Mouse (Mus musculus): Measurements from ENCODE around the gene Hsd17b13.
A peak's percentile ranks its signal among the peaks of the same experiment; 100 is the strongest.

Hsd17b13 gene

GRCm38 (mm10) chr5:103923101-103923500 is 54.1 kb downstream of the Hsd17b13 start:
- DNase-seq = no peak

DNA sequence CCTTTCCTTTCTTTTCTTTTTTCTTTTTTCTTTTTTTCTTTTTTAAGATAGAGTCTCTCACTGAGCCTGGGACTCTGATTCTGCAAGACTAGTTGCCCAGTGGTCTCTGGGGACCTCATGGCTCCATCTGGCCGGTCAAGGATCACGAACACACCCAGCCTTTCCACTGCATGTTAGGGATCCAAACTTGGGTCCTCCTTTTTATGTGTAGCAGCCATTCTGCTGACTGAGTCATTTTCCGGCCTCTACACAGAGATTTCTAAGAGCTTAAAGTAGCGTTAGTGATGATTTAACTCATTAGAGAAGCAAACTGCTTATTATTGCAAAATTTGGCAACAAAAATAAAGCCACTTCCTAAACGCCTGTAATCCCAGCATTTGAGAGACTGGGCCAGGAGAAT is 54.8 kb downstream of the Hsd17b13 start:
- peak; percentile 17 for DNase-seq

GRCm38 (mm10) chr5:103919497-103919896 is 57.7 kb downstream of the Hsd17b13 start:
- no peak for DNase-seq

DNA sequence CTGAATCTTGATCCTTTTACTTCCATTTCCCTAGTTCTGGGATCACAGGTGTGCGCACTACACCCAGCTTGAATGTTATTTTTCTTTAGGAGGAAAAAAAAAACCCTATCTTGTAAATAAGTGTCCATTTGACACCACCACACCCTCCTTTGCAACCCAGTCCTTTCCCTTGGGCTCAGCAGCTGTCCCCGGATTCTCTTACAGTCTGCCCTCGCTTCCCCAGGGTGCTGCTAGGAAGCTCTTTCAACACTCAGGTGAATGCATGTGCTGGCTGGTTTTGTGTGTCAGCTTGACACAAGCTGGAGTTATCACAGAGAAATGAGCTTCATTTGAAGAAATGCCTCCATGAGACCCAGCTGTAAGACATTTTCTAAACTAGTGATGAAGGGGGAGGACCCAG is 59.0 kb downstream of the Hsd17b13 start:
- no peak for DNase-seq

DNA sequence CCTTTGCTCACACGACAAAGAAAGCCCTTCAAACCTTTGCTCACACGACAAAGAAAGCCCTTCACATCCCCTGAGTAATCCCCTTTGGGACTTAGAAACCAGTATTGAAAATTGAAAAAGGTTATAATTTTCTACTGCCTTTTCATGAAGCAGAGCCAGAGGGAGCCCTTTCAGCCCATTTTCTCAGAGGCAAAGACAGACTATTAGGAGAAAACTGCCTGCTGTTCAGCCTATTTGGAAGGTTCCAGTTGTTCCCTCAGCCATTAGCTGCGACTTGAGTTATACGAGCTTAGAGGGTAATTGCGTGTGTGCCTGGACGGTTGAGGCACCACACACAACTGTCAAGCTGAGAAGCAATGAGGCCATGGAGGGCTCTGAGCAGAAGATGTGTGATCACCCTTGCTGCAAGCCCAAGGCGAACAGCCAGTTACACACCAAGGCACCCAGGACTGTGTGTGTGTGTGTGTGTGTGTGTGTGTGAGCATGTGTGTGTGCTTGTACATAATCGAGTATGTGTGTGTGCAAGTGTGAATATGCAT is 59.8 kb downstream of the Hsd17b13 start:
- no peak for DNase-seq

GRCm38 (mm10) chr5:103916595-103917356 is 60.4 kb downstream of the Hsd17b13 start:
- no peak for DNase-seq

- no peak for DNase-seq
These were observed 62.6 kb downstream of the Hsd17b13 start for GRCm38 (mm10) chr5:103914335-103915226.

- DNase-seq = no peak
These were observed 64.1 kb downstream of the Hsd17b13 start for GRCm38 (mm10) chr5:103913150-103913549.

DNA sequence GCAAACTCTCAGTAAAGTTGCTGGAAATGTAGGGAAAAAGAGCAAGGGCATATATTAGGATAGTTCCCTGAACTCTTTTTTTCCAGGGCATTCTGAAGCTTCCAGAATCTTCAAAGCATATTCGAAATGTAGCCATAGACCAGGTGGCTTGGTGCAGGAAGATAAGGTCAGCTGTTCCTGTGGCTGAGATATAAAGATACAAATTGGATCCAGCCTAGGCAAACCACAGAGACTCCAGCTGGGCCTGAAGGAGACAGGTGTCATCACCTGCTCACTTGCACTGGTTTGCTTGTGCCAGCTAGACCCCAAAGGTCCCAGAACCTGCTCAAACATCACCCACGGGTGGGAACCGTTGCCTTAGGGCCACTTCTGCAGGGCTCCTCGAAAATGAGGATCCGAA is 65.7 kb downstream of the Hsd17b13 start:
- no peak for DNase-seq

GRCm38 (mm10) chr5:103910748-103911409 is 66.3 kb downstream of the Hsd17b13 start, which contains the start of gene Klhl8:
Gene Klhl8, minus strand, starts transcription at chr5:103911259.
- peak; percentile 94 for DNase-seq

- DNase-seq = no peak
These were observed 67.1 kb downstream of the Hsd17b13 start for GRCm38 (mm10) chr5:103910156-103910555.

DNA sequence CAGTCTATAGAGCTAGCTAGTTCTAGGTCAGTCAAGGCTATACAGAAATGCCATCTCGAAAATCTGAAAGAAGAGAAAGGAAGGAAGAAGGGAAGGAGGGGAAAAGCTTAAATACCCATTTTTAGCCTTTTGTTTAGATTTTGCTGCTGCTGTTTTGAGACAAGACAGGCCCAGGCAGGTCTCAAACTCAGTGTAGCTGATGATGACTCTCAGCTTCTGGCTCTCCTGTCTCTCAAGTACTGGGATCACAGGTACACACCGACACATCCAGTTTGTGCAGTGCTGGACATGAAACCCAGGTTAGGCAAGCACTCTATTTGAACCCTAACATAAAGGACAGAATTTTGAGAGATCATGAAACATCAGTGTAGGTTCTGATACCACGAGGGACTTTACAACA is 67.7 kb downstream of the Hsd17b13 start:
- DNase-seq = no peak

DNA sequence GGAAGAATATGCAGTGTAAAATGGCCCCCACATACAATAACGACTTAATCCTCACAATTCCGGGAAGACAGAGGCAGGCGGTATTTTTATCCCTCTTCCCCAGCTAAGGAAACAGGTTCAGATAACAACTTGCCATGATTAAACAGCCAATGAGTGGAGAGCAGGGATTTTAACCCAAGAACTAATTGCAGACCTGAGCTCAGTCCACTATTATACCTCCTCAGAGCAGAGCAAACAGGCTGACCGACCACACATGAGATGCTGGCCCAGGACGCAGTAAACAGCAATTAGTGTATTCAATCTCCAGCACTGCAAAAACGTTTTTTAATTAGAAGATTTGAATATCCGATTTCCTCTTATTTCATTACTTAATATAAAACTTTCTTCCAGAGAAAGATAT is 68.4 kb downstream of the Hsd17b13 start:
- DNase-seq = no peak

DNA sequence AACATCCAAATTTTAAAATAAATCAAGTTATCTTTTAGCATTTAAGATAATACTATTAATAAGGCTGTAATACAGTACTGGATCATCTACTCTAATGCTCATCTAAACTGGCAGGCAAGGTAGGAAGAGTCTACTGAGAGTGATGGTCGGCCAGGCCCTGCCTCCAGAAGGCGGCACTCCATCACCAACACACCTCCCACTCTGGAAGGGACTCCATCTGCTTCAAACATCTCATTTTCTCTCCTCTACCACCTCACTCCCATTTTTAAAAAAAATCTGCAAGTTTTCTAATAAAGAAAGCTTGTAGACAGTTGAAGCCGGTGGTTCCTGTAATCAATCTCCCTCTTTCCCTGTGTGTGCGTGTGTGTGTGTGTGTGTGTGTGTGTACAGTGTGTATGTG is 69.4 kb downstream of the Hsd17b13 start:
- no peak for DNase-seq

DNA sequence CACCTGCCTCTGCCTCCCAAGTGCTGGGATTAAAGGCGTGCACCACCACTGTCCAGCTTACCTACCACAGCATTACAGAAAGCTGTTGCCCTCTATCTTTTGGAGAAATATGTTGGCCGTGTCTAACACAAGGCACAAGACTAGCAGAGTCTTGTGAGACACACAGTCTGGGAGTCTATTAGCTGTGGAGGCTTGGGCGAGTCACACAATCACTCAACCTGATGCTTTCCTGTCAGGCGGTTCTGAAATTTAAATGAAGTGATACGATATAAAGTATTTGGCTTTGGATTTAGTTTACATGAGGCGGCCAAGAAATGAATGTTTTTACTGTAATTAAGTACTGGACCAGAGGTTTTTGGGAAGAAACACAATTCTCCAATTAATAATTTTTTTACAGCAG is 71.0 kb downstream of the Hsd17b13 start:
- DNase-seq = no peak

Data from kidney, postnatal 14 days (tissue).